Mouse (Mus musculus) right cerebral cortex, postnatal 25 days (tissue): Measurements from ENCODE around the gene Nt5dc3.

ENCODE experiments used
- DNase-seq: peaks from one replicate; pipeline ENCODE4 v3.0.0; 2022

The Nt5dc3 gene

DNA sequence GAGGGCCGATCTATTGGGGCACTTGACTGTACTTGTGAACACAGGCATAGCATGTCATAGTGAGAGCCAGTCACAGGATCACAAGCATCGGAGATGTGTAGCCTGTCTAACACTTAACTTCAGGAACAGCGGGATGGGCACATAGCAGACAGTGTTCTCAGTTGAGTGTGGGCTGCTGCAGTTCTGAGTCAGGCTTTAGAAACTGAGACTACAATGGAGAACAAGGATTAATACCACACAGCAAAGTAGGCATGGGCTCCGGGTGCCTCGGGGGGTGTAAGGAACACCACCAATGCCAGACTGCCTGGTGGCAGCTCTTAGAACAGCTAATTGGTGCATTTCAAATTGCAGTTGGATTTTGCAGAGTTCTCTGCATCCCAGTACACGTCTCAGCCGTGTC, 42.2 kb downstream of the Nt5dc3 start:
- no peak for DNase-seq

DNA sequence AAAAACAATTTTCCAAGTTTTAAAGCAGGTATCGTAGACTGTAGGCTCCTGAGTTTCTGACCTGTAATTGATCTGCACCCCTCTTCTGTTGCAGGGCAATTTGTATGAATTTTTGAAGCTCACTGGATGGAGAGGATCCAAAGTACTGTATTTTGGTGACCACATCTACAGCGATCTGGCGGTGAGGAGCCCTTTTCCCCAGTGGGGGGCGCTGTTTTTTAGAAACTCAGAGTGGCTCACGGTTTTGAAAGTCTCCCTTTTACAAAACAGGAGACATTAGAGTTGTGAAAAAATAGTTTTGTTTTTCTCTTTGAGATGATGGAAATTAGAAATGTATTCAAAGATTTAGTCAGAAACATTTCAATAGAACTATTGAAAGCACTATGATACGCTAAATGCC, 45.3 kb downstream of the Nt5dc3 start:
- DNase-seq: no peak

DNA sequence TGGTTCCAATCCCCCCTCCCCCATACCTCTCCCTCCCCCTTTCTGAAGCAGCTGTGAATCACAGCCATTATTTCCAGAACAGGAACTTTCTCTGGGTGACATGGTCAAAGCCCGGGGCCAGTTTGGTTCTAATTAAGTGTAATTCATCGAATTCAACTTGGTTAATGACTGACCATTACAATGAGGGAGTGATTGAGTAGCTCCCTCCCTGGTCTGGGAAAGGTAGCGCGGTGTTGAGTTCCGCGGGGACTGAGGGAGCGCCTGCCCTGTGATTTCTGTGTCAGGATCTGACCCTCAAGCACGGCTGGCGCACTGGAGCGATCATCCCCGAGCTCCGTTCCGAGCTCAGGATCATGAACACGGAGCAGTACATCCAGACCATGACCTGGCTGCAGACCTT, 46.1 kb downstream of the Nt5dc3 start:
- no peak for DNase-seq

DNA sequence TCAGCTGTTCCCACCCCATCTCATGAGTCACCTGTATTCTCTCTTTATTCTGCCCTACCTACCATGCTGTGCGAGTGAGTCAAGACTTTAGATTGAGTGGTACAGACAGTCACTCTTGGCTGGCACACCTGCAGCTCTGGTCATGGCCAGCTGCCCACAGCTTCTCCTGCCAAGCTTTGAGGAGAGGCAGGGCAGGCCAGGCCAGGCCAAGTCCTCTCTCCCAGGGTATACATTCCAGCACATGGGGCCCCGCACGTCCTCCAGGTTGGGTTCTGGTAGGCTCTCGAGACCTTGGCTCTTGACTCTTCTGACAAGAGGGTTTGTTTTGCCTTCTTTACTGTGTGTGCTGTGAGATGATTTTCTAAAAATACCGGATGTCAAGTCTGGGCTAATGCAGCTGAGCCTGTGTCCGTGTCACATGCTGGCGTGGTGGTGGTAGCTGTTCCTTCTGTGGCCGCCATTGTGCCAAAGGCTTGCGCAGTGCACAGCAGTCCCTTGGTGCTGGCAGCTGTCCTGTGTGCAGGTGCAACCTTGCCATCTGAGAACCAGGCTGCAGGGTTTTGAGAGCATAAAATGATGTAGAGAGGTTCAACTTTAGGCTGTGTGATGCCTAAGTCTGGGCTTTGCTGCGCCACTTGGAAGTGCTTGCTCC, 47.2 kb downstream of the Nt5dc3 start:
- no peak for DNase-seq

DNA sequence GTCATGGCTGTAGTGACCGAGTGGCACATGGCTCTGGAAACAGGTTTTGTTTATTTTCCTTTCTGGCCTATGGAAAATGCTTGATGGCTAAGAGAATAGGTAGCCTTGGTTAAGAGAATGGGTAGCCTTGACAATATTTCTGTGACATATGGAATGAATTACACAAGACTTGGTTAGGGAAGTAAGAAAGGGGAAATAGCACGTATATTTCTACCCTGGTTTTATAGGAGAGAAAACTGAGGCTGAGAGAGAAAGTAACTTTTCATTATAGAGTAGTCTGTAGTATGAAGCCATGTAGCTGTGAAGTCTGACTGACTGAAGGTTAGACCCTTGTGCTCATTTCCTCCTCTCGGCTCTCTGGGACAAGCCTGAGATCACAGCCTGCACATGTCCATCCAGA, 48.1 kb downstream of the Nt5dc3 start:
- no peak for DNase-seq

DNA sequence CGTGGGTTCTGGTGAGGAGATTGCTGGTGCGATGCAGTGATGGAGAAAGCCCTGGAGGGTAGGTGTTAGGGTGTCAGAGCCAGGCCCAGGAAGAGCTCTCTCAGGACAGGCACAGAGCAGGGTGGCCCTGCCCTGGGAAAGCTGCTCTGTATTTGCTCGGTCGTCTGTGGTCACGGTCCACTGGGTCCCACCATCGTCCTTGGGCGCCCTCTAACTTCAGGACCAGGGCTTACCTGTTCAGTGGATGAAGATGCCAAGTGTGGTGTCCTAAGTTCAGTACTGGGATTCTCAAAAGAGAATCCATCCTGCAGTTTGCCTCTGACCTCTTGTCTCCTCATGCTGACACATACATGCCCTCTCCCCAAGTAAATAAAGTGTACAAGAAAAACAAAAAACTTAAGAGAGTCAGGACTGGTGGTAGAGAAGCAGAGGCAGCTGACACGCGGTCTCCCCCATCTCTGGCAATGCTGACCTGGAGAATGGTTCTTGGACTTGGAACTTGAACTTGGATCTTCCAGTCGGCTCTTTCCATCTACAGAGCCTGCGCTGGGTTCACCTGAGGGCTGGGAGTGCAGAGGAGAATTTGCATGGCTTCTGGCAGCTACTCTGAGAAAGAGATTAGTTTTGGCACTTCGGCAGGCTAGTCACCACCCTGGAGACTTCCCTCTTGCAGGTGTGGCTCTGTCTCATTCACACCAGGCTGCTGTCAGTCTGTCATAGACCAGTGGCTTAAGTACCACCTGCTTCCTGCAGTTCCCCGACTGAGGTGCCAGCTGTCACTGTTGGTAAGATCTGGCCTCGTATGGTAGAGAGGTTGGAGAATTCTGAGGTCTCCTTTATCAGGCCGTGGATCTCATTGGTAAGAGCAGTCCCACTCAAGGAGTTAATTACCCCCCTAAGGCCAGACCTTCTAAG, 49.7 kb downstream of the Nt5dc3 start:
- DNase-seq: no peak

DNA sequence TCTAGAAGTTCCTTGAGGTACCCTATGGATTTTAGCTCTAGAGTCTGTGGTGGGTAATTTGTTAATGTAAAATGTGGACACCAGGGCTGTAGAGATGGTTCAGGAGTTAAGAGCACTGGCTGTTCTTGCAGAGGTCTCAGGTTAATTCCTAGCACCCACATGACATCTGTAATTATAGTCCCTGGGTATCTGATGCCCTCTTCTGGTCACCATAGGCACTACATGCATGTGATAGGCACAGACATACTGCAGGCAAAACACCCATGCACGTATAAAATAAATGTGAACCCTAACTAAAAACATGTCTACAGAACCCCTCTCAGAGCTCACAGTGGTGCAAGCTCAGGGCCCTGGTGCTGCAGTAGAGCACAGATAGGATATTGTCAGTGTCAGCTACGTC, 50.7 kb downstream of the Nt5dc3 start:
- DNase-seq: no peak

DNA sequence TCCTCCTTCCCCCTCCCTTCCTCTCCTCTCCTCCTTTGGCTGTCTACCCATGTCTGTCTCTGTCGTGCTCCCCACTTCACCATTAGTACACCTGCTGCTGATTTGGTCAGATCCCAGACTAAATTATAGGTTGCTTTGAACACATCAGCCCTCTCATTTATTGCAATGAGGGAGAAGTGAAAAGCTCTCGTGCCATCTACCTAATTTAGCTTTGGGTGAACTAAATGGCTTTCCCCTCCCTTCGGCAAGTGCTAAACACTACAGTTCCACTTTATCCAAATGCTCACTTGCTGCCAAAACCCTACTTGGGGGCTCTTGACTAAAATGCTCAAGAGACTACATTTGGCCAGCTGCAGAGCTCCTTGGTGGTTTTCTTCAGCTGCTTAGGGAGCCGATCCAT, 58.0 kb downstream of the Nt5dc3 start:
- DNase-seq: no peak

DNA sequence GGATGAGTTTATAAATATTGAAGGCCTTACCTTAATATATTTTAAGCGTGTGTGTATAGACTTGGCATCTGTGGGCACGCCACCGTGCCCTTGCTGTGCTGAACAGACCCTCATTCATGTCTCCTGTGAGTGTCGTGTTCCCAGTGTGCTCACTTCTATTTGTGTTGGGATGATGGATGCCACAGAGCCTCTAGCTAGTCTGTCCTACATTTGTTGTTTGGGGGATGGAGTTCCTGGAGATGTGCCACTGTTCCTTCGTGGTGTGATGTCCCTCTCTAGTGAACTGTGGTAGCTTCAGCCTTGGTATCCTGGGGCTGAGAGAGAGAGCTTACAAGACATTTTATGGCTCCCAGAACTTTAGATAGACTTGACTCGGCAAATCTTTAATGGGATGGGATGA, 60.0 kb downstream of the Nt5dc3 start:
- no peak for DNase-seq

DNA sequence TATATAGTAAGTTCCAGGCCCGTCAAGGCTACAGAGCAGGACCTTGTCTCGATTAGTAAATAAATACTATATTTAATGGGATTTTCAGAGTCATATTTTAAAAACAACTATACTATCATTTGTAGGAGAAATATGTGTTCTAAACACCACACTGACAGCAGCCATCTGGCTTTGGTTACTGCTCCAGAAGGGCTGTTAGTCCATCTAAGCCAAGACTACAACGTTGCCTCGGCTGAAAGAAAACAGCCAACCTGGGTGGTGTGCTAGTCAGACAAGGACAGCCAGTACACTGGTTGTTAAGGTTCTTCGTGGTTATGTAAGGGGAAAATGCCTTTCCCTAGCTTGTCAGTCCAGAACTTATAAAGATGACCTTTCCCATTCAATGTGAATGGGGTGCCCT, 63.9 kb downstream of the Nt5dc3 start:
- DNase-seq: no peak

DNA sequence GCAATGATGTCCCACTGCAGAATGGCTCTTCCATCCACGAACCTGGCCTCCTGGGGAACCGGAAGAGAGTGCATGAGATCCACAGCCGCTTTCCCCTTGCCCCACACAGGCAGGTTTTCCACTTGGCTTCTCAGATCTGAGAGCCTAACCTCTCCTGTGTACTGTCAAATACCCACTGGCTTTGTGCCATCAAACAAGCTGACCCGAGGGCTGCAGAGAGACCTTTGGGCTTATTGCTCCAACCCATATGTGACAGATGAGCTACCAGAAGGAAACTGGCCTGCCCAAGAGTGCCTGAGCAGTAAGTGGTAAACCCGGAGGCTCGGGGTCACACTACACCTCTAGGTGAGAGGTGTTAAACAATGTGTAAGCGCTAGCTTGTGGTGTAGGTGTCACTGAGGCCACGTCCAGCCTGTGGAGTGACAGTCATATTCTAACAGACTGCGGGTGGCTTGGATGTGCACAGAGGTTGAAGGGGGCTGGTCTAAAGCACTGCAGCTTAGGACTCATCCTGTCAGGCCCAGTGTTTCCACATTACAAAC, 68.2 kb downstream of the Nt5dc3 start:
- DNase-seq: no peak

DNA sequence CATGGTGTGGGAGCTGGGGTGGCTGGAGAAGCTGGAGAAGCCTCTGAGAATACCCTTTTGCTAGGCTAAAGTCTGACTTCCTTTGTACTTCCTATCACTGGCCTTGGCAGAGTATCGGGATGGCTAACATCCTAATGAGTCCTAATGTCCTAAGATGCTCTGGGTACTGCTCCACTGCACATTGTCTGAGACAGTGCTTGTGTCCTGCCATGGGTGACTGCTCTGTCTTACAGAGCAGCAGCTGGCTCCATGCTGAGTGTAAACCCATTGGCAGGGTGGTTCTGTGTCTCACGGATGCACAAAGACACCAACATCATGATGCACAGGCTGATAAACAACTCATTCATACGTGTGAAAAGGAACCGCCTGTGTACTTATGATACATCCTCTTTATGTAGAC, 70.3 kb downstream of the Nt5dc3 start:
- no peak for DNase-seq

DNA sequence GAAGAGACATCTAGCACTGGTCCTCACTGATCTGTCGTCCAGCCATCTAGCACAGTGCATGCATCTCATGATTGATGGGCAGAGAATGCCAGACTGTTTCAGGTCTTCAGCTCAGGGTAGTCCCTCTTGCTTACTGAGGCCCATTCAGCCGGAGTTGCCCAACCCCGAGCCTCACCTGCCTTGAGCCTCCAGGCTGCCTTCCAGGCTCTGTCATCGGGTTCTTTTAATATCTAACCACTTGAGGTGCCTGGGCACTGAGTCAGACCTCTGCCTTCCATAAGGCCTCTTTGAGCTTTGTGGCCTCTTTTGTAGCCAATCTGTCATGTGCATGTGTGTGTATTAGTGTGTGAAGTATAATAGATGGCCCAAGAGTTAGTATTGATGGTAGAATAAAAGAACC, 70.7 kb downstream of the Nt5dc3 start:
- DNase-seq: no peak

DNA sequence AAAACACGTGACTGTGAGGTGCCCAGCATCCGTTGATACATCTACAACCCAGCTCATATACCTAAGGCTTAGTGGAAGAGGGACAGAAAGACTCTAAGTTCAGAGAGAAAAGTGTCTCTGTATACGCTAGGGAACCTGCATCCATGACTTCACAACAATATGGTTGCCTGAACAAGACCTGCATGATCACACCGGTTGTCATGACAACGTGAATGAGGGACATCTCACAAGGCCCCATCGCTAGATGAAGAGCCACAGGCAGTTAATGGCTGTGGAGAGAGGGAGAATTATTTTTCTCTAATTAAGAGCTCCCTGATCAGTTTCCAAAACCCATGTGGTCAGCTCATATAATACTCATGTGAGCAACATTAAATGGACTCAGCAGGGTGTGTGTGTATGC, 73.4 kb downstream of the Nt5dc3 start:
- no peak for DNase-seq

DNA sequence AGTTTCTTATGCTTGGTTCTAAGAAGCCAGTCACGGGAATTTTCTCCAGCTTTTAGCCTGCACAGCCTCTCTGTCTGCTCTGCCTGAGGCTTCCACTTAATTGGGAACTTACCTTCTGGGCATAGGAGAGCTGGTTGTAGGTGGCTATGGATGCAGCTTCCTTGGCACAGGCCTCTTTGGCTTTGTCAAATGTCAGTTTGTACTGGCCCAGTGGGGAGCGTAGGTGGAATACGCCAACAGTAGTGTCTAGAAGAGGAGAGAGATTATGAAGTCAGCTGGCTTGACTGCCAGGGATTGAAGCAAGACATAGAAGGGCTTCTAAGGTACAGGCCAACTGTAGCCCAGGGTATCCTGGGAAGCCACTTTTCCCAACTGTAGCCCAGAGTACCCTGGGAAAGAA, 74.6 kb downstream of the Nt5dc3 start:
- no peak for DNase-seq

DNA sequence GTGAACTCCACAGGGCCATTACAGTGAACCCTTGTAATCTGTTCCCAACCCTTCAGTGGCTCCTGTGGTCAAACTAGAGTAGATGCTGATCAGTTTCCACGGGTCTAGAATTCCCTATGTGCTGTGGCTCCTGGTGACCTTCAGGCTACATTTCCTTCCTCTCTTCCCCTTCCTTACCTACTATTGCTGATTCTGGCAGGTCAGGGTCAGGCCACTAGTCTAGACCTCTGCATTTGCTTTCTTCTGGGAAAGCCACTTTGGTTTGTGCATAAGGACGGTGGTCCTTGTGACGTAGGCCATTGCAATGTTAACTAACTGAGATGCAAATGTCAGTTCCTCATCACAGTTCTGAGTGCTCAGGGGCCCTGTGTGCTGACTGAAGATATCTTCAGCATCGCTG, 81.6 kb downstream of the Nt5dc3 start:
- no peak for DNase-seq

DNA sequence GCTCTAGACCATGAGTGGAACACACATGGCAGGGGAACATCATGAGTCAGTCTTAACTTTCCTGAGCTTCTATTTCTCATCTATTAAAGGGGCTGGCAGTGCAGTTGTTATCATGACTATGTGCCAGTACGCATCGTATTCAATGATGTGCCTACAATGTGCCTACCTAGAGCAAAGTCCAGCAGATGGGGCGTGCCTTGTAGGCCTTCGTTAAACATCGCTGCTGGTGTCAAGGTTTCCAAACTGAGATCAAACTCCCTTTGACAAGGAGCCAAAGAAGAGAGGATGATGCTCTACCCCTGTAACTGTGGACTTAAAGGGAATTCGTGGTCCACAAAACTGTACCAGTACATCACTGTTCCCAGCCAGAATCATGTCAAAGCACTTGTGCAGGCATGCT, 83.7 kb downstream of the Nt5dc3 start:
- DNase-seq: no peak

DNA sequence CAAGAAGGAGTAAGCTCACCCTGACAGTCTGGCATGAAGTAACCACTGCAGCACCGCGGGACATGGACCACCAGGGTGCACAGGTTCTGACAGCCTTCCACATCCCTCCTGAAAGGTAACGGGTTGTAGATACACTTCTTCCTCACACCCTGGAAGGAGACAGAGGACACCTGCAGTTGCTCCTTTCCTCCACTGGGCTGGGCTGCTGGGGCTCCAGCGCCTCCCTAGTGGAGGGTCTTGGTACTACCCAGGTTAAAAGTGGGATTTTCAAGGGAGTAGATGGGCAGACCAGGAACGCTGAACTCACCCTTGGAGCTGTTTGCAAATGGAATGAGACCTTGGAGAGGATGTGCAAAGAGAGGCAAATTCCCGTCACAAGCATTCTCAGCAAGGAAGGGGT, 84.6 kb downstream of the Nt5dc3 start:
- no peak for DNase-seq

DNA sequence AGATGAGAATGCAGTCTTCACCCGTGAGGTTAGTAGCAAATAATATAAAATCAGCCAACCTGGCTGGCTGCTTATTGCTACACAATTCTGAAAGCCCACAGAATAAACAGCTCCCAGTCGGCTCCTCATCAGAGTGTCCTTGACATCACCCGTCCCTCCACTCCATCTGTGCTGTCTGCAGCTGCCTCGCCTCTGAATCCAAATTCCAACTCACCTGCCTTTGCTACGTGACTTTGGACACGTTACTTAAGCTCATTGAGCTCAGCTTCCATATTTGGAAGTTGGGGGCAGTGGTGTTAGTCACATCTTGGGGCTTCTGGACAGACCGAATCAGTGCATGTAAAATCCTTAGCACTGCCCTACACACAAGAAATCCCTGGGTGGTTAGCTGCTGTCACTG, 93.3 kb downstream of the Nt5dc3 start:
- no peak for DNase-seq

DNA sequence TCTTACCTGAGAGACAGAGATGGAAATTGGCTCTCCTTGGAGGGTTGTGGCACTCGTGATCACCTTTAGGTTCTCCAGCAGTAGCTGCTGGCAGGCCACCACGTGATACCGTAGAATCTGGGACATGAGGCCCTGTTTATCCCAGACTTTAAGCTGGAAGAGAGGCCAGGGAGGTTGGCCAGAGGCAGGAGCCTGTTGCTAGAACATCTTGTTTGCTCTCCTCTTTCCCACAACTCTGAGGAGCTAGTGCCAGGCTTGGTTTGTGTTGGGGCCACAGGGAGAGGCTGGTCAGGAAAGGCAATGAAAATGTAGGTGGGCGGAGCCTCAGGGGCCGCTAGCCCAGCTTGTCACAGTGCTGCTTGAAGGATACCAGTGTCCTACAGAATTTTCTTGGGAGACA, 93.8 kb downstream of the Nt5dc3 start:
- no peak for DNase-seq

DNA sequence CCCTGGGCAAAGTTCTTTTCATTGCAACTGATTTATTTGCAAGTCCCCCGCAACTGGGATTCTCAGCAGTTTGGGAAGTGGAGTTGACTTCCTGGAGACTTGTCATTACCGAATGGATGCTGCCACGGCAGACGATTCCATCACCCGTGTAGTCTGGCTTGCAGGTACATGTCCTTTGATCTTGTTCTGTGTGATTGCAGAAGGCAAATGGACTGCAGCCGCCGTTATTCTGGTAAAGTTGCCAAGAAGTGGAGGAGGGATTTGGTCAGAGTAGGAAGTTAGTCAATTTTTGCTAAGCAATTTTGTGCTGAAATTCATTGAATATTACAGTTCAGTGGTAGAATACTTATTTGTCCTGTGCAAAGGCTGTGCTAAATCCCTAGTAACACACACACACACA, 99.9 kb downstream of the Nt5dc3 start:
- no peak for DNase-seq

DNA sequence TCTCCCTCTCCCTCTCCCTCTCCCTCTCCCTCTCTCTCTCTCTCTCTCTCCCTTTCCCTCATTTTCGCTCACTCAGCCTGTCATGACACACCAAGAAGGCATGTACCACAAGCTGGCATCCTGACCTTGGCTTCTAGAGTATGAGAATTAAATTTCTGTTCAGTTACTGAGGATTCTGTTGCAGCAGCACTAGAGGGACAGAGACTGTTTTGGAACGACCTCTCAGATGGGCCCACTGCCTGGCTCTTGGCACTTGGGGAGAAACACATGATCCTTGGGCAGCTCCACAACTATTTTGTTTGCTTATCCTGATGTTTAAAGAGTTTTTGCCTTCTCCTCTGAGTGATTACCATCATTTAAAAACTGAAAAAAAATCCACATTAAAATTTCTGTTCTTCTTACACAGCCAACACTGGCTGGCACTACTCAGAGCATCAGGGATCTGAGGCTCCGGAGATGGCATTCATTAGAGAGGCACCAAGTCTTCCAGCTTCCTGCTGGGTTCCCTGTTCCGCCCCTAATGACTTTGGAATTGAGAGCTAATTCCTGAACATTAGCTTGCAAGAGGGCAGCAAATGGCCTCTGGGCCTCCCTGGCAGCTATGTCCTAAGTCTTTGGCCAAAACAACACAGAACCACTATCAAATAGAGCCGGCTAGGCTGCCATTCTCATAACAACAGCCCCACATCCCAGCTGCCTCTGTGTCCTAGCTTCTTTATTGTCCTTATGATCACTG, 101.4 kb downstream of the Nt5dc3 start:
- no peak for DNase-seq

DNA sequence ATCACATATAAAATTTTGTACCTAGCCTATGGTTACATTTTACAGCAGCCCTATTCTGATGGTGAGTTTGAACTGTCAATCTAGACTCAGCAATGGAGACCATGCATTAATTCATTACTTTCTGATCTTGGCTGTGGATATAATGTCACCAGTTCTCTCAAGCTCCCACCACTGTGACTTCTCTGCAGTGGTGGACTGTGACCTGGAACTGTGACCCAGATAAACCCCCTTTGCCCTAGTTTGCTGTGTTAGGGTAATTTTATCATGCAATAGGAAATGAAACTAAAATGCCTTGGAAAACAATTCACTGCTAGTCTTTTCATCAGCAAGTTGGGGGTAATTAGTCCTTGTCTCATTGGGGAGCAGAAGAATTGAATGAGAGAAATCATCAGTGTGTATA, 102.6 kb downstream of the Nt5dc3 start:
- DNase-seq: no peak

DNA sequence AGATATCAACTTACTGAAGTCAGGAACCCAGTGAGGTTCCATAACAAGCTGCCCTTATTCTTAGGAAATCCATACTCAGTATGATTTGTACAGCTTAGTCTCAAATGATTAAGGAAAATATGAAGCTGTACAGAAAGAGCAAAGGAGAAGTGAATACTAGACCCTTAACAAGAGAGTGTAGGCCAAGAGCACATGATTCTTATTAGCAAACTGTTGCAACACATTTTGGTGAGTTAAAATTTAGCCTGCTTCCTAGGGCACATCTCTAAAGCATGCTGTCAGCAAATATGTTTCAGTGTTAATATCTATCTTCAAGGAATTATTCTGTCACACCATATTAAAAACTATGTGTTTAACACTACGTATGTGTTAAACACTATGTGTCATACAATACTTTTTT, 107.6 kb downstream of the Nt5dc3 start:
- no peak for DNase-seq
